Mouse (Mus musculus) embryonic facial prominence, embryonic 10.5 days (tissue): ENCODE data around the gene Cdhr4. TPM values are rescaled to one million over a fixed set of nuclear protein-coding genes. Genes with fewer than 3 reads are reported as not detected.
A peak's percentile ranks its signal among the peaks of the same experiment; 100 is the strongest.
"Not testable (repeated sequence)": the region's sequence is repeated elsewhere in the genome, so short reads cannot be mapped to it uniquely, and the experiment has no call there.

Experiments
- DNase-seq: peaks from one replicate; pipeline ENCODE4 v3.0.0-alpha.2; 2017; ENCODE audit warnings: low spot score
- H3K27ac ChIP-seq: fragments of 300-500 bp; sonication (generic); replicated peaks from 2 replicates; pipeline ENCODE4 v1.5.1; 2016; ENCODE audit warnings: mild to moderate bottlenecking
- H3K27me3 ChIP-seq: fragments of 300-500 bp; sonication (generic); replicated peaks from 2 replicates; pipeline ENCODE4 v1.6.1; 2016; ENCODE audit warnings: low read depth, mild to moderate bottlenecking; ENCODE audit not compliant: poor library complexity, severe bottlenecking
- H3K36me3 ChIP-seq: fragments of 300-500 bp; sonication (generic); replicated peaks from 2 replicates; pipeline ENCODE4 v1.6.1; 2016; ENCODE audit warnings: mild to moderate bottlenecking, moderate library complexity
- H3K4me1 ChIP-seq: fragments of 300-500 bp; sonication (generic); 2 replicates; pipeline ENCODE4 v1.6.1; 2016
- H3K4me3 ChIP-seq: fragments of 300-500 bp; sonication (generic); 2 replicates; pipeline ENCODE4 v1.5.1; 2016; ENCODE audit warnings: mild to moderate bottlenecking, moderate library complexity
- H3K9me3 ChIP-seq: fragments of 300-500 bp; sonication (generic); 2 replicates; pipeline ENCODE4 v1.6.1; 2016; ENCODE audit warnings: mild to moderate bottlenecking
- WGBS: fragments of 180-500 bp; shearing (Covaris S2); methylation state at CpG from one replicate; pipeline ENCODE4 v1.1.7; 2016; 5-methylcytosine and 5-hydroxymethylcytosine counted together
- polyA plus RNA-seq: library from polyadenylated mRNA; unstranded; fragments of >200 nt; fragmentation: Nextera tagmentation; extraction: Ambion mirVana; gene quantifications from 2 replicates; pipeline ENCODE4 v1.2.1, GENCODE M21; 2016

Gene Cdhr4
- polyA plus RNA-seq, 1 experiment from 2014 or later: 6.5 TPM

DNA sequence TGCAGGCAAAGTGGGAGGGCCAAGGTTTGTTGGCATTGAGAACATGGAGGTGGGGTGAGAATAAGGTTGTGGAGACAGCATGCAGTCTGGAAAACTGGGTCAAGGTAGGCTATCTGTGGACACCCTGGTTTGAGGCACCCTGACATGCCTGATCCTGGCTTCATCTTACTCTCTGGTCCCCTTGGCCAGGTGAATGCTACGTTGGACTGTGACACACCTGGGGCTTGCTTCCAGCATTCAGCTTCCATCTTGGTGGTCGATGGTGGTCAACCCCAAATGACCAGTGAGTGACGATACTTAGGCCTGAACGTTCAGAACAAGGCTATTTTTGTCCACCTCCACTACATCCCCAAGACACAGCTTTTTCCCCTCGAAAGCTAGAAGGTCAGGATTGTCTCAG lies 3.8 kb downstream of the Cdhr4 start, which contains the start of gene Gm20662:
Gene Gm20662 (plus strand): TSS at position 301 of the 400 bp plus-strand sequence.
- H3K9me3 ChIP-seq: no peaks in the 10 kb centered on the region
- no peak within 1 kb of the TSS for H3K4me3 ChIP-seq
- no peaks in the 10 kb centered on the region for H3K36me3 ChIP-seq
- no peak within 1 kb of the TSS for H3K27ac ChIP-seq
- H3K27me3 ChIP-seq: no peaks in the 10 kb centered on the region
- H3K4me1 ChIP-seq: peaks cover 8% of the 10 kb centered on the region
- 93% methylated on average over 5 of the region's 5 CpGs for WGBS
- no peak for DNase-seq

DNA sequence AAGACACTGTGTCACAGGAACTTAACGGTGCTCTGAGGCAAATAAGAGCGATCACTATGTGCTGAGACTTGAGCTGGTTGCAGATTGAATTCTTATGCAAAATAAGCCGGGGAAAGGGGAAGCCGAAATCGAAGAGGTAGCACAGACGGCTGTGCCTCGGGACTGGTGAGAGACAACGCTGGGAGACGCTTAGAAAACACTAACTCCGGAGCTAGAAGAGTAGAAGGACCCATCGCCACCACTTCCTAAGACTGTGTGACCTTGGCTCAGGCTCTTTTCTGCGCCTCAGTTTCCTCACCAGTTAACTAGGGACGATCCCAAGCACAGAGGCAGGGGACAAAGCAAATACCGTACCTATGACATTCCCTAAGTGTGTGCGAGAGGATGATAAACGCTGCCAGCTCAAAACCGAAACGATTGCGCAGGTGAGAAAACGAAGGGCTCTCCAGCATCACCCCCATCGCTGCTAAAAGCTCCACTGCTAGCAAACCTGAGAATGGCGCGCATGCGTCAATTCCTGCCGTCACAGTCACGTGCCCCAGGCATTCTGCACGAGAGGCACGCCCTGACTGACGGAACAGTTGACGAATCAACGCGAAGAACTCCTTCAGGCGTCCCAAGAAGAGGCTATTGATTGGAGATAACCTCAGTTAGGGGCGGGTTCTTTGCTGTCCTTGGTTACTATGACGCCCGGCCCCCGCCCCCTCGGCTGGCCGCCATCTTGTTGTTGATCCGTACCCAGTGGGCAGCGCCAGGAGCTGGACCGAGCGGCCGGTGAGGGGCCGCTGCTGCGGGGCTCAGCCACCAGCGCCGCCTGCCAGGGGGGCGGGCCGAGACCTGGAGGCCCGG lies 9.8 kb downstream of the Cdhr4 start, which contains the start of gene Ip6k1:
Gene Ip6k1 (plus strand): TSS at position 580 of the 849 bp plus-strand sequence.
- peak; percentile 99 for DNase-seq
- H3K36me3 ChIP-seq: peaks cover 9% of the 10 kb centered on the region

GRCm38 (mm10) chr9:108002778-108003530 lies 10.7 kb downstream of the Cdhr4 start:
- no peak for DNase-seq
- H3K4me1 ChIP-seq: peaks cover 27% of the 10 kb centered on the region
- H3K9me3 ChIP-seq: no peaks in the 10 kb centered on the region
- peaks cover 10% of the 10 kb centered on the region for H3K36me3 ChIP-seq
- no peaks in the 10 kb centered on the region for H3K27me3 ChIP-seq
- WGBS: under 1% methylated on average over 50 of the region's 50 CpGs
- peak overlapping the region; percentile 97 for H3K4me3 ChIP-seq
- H3K27ac ChIP-seq: peak overlapping the region; percentile 97

More for the DNA sequence above, 9.8 kb downstream of the Cdhr4 start, which contains the start of gene Ip6k1:
- H3K27ac ChIP-seq: peak within 1 kb of the TSS; percentile 97
- H3K4me1 ChIP-seq: peaks cover 27% of the 10 kb centered on the region
- no peaks in the 10 kb centered on the region for H3K27me3 ChIP-seq
- H3K4me3 ChIP-seq: peak within 1 kb of the TSS; percentile 97
- under 1% methylated on average over 51 of the region's 51 CpGs for WGBS
- no peaks in the 10 kb centered on the region for H3K9me3 ChIP-seq

- Histone ChIP-seq H3K27ac (peak overlapping the region; percentile 97), H3K27me3 (no peaks in the 10 kb centered on the region), H3K9me3 (no peaks in the 10 kb centered on the region), H3K36me3 (peaks cover 16% of the 10 kb centered on the region), H3K4me3 (peak overlapping the region; percentile 97), H3K4me1 (peaks cover 27% of the 10 kb centered on the region)
- WGBS: 23% methylated on average over 8 of the region's 8 CpGs
- DNase-seq: peak; percentile 21
These were observed 11.2 kb downstream of the Cdhr4 start for GRCm38 (mm10) chr9:108003531-108003890.

DNA sequence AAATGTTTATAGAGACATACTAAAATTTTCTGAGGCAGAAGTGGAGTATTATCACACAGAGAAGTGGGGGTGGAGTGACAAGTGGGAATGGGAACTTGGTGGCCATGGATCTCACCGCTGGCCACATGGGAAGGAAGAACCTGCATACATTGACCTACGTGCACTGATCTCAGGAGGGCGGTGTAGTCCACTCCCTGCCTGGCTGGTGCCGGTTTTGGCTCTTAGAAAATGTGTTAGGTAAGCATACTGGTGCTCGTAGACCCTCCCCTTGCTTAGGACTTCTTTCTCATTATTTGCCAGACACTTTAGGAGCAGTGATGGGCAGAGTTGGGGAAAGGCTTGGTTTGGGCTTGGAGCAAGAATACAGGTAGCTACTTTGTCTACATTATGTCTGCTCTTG lies 15.7 kb downstream of the Cdhr4 start:
- Histone ChIP-seq H3K4me3 (no peak overlapping the region), H3K36me3 (peaks cover 44% of the 10 kb centered on the region), H3K4me1 (peaks cover 19% of the 10 kb centered on the region), H3K27me3 (no peaks in the 10 kb centered on the region), H3K9me3 (no peaks in the 10 kb centered on the region), H3K27ac (no peak overlapping the region)
- WGBS: 93% methylated on average over 5 of the region's 5 CpGs
- DNase-seq: no peak

GRCm38 (mm10) chr9:108010385-108010784 lies 18.1 kb downstream of the Cdhr4 start:
- no peaks in the 10 kb centered on the region for H3K4me1 ChIP-seq
- H3K36me3 ChIP-seq: peaks cover 54% of the 10 kb centered on the region
- DNase-seq: no peak
- H3K27me3 ChIP-seq: no peaks in the 10 kb centered on the region
- no peak overlapping the region for H3K27ac ChIP-seq
- H3K9me3 ChIP-seq: no peaks in the 10 kb centered on the region
- H3K4me3 ChIP-seq: no peak overlapping the region

DNA sequence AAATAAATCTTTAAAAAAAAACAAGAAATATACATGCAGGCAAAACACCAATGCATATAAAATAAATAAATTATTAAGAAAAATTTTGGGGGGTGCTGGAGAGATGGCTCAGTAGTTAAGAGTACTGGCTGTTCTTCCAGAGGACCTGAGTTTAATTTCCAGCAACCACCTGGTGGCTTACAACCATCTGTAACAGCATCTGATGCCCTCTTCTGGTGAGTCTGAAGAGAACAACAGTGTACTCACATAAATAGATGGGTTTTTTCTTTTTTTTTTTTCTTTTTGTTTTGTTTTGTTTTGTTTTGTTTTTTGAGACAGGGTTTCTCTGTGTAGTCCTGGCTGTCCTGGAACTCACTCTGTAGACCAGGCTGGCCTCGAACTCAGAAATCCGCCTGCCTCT lies 21.3 kb downstream of the Cdhr4 start:
- peaks cover 70% of the 10 kb centered on the region for H3K36me3 ChIP-seq
- not testable (repeated sequence) for H3K4me1 ChIP-seq, H3K27ac ChIP-seq, H3K9me3 ChIP-seq, H3K27me3 ChIP-seq, DNase-seq, H3K4me3 ChIP-seq
- 95% methylated on average over 2 of the region's 2 CpGs for WGBS

DNA sequence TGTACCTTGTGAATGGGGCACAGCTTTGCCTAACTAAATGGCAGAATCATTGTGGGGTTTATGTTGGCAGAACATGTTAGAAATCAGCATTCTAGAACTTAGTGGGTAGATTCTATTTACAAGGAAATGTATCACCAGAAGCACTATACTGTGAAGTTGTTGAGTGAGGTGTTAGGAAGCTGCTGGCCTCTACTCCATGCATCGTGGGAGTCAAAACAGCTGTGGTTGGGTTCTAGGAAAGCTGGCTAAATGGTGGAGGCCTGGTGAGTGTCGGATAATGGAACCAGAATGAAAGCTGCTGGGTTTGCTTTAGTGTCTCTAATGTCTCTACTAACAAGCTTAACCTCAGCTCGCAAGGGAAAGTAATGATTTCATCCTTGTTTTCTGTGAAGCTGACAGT lies 24.8 kb downstream of the Cdhr4 start:
- 86% methylated on average over 3 of the region's 3 CpGs for WGBS
- Histone ChIP-seq H3K27ac (no peak overlapping the region), H3K36me3 (peaks cover 55% of the 10 kb centered on the region), H3K4me3 (no peak overlapping the region), H3K9me3 (no peaks in the 10 kb centered on the region), H3K27me3 (no peaks in the 10 kb centered on the region), H3K4me1 (no peaks in the 10 kb centered on the region)
- DNase-seq: no peak

DNA sequence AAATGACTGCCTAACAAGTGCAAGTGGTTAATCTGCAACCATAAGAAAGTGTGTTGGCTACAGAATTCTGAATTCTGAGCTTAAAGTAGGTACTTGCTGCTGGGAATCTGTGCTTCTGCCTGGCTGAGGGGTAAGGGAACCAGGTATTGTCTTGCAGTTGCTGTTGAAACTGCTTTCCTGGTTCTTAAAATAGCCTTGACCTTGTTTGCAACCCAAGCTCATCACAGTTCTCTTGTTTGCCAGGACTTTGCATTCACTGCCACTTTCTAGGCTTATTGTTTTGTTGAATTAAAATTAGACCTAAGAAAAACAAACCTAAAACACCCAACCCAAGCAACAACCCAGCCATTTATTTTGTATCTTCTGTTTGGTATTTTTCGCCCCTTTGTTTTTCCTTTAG lies 28.4 kb downstream of the Cdhr4 start:
- 88% methylated on average over 1 of the region's 1 CpGs for WGBS
- no peaks in the 10 kb centered on the region for H3K9me3 ChIP-seq
- H3K4me3 ChIP-seq: no peak overlapping the region
- H3K4me1 ChIP-seq: no peaks in the 10 kb centered on the region
- peaks cover 44% of the 10 kb centered on the region for H3K36me3 ChIP-seq
- no peaks in the 10 kb centered on the region for H3K27me3 ChIP-seq
- no peak overlapping the region for H3K27ac ChIP-seq
- DNase-seq: no peak

- no peak for DNase-seq
- Histone ChIP-seq H3K9me3 (no peaks in the 10 kb centered on the region), H3K27me3 (no peaks in the 10 kb centered on the region), H3K4me3 (no peak overlapping the region), H3K27ac (no peak overlapping the region), H3K36me3 (peaks cover 51% of the 10 kb centered on the region), H3K4me1 (no peaks in the 10 kb centered on the region)
- 94% methylated on average over 3 of the region's 3 CpGs for WGBS
These were observed 30.9 kb downstream of the Cdhr4 start for GRCm38 (mm10) chr9:108023216-108023615.

- H3K9me3 ChIP-seq: no peaks in the 10 kb centered on the region
- no peak for DNase-seq
- 90% methylated on average over 3 of the region's 3 CpGs for WGBS
- no peak overlapping the region for H3K4me3 ChIP-seq
- H3K27ac ChIP-seq: no peak overlapping the region
- no peaks in the 10 kb centered on the region for H3K4me1 ChIP-seq
- peaks cover 70% of the 10 kb centered on the region for H3K36me3 ChIP-seq
- H3K27me3 ChIP-seq: no peaks in the 10 kb centered on the region
These were observed 34.3 kb downstream of the Cdhr4 start for GRCm38 (mm10) chr9:108026584-108026983.

- 98% methylated on average over 3 of the region's 3 CpGs for WGBS
- no peak overlapping the region for H3K27ac ChIP-seq
- no peak overlapping the region for H3K4me3 ChIP-seq
- no peaks in the 10 kb centered on the region for H3K9me3 ChIP-seq
- peaks cover 83% of the 10 kb centered on the region for H3K36me3 ChIP-seq
- no peak for DNase-seq
- H3K27me3 ChIP-seq: no peaks in the 10 kb centered on the region
- no peaks in the 10 kb centered on the region for H3K4me1 ChIP-seq
These were observed 35.6 kb downstream of the Cdhr4 start for GRCm38 (mm10) chr9:108027867-108028266.

GRCm38 (mm10) chr9:108032126-108032525 lies 39.8 kb downstream of the Cdhr4 start:
- Histone ChIP-seq H3K4me1 (no peaks in the 10 kb centered on the region), H3K27me3 (no peaks in the 10 kb centered on the region), H3K9me3 (no peaks in the 10 kb centered on the region), H3K36me3 (peaks cover 89% of the 10 kb centered on the region), H3K4me3 (no peak overlapping the region), H3K27ac (no peak overlapping the region)
- 88% methylated on average over 5 of the region's 5 CpGs for WGBS
- no peak for DNase-seq
